Mouse (Mus musculus) large intestine, adult 2 months (tissue): ENCODE data around the gene Zranb3. TPM values are rescaled to one million over a fixed set of nuclear protein-coding genes. Genes with fewer than 3 reads are reported as not detected.
"Not testable (repeated sequence)": the region's sequence is repeated elsewhere in the genome, so short reads cannot be mapped to it uniquely, and the experiment has no call there.

Experiments used
- DNase-seq: peaks from one replicate; pipeline ENCODE4 v3.0.0-alpha.2; 2012; ENCODE audit warnings: low read depth, low spot score
- WGBS: fragments of 180-500 bp; shearing (Covaris S2); methylation state at CpG from one replicate; pipeline ENCODE4 v1.1.7; 2018; 5-methylcytosine and 5-hydroxymethylcytosine counted together
- polyA plus RNA-seq: library from polyadenylated mRNA; depleted of rRNA; stranded (reverse); fragments of >200 nt; gene quantifications from 2 replicates; pipeline ENCODE4 v1.2.3, GENCODE M21; 2012

Gene Zranb3
- polyA plus RNA-seq, 1 experiment, result 1.1 TPM

- DNase-seq, result no peak
- 95% methylated on average over 1 of the region's 1 CpGs for WGBS
Measured at GRCm38 (mm10) chr1:128062167-128062566, 40.7 kb downstream of the Zranb3 start.

- WGBS, result 75% methylated on average over 1 of the region's 1 CpGs
Measured at GRCm38 (mm10) chr1:128061401-128061800, 41.4 kb downstream of the Zranb3 start.

GRCm38 (mm10) chr1:128060655-128061344 is 42.0 kb downstream of the Zranb3 start:
- 72% methylated on average over 8 of the region's 8 CpGs for WGBS
- DNase-seq, result no peak

More at GRCm38 (mm10) chr1:128061401-128061800, 41.4 kb downstream of the Zranb3 start:
- no peak for DNase-seq

- DNase-seq, result no peak
- WGBS, result 75% methylated on average over 5 of the region's 5 CpGs
Measured at GRCm38 (mm10) chr1:128058625-128059024, 44.2 kb downstream of the Zranb3 start.

- WGBS, result 85% methylated on average over 4 of the region's 4 CpGs
- DNase-seq, result no peak
Measured at GRCm38 (mm10) chr1:128057269-128057668, 45.6 kb downstream of the Zranb3 start.

GRCm38 (mm10) chr1:128046920-128047319 is 55.9 kb downstream of the Zranb3 start:
- no peak for DNase-seq
- 92% methylated on average over 7 of the region's 7 CpGs for WGBS

GRCm38 (mm10) chr1:128046455-128046854 is 56.4 kb downstream of the Zranb3 start:
- WGBS, result 90% methylated on average over 2 of the region's 2 CpGs
- no peak for DNase-seq

- 92% methylated on average over 4 of the region's 4 CpGs for WGBS
- no peak for DNase-seq
Measured at GRCm38 (mm10) chr1:128044181-128044580, 58.7 kb downstream of the Zranb3 start.

GRCm38 (mm10) chr1:128036296-128036695 is 66.6 kb downstream of the Zranb3 start:
- no peak for DNase-seq
- 75% methylated on average over 6 of the region's 6 CpGs for WGBS

- 96% methylated on average over 1 of the region's 1 CpGs for WGBS
- DNase-seq, result no peak
Measured at GRCm38 (mm10) chr1:128032123-128032522, 70.7 kb downstream of the Zranb3 start.

- 92% methylated on average over 2 of the region's 2 CpGs for WGBS
- no peak for DNase-seq
Measured at GRCm38 (mm10) chr1:128031524-128031923, 71.3 kb downstream of the Zranb3 start.

- DNase-seq, result no peak
- WGBS, result 65% methylated on average over 4 of the region's 4 CpGs
Measured at GRCm38 (mm10) chr1:128024363-128025114, 78.3 kb downstream of the Zranb3 start.

- DNase-seq, result no peak
- 48% methylated on average over 2 of the region's 2 CpGs for WGBS
Measured at GRCm38 (mm10) chr1:128020001-128020770, 82.7 kb downstream of the Zranb3 start.

- no peak for DNase-seq
- WGBS, result 82% methylated on average over 6 of the region's 6 CpGs
Measured at GRCm38 (mm10) chr1:128016035-128016492, 86.8 kb downstream of the Zranb3 start.

GRCm38 (mm10) chr1:128013698-128014386 is 89.0 kb downstream of the Zranb3 start:
- no peak for DNase-seq
- 80% methylated on average over 4 of the region's 4 CpGs for WGBS

- WGBS, result 96% methylated on average over 2 of the region's 2 CpGs
- DNase-seq, result no peak
Measured at GRCm38 (mm10) chr1:128009751-128010150, 93.1 kb downstream of the Zranb3 start.

GRCm38 (mm10) chr1:128006042-128006600 is 96.7 kb downstream of the Zranb3 start:
- not testable (repeated sequence) for DNase-seq
- 85% methylated on average over 11 of the region's 11 CpGs for WGBS

GRCm38 (mm10) chr1:128004371-128004720 is 98.5 kb downstream of the Zranb3 start:
- DNase-seq, result no peak
- WGBS, result 75% methylated on average over 2 of the region's 2 CpGs

- DNase-seq, result no peak
- WGBS, result 87% methylated on average over 4 of the region's 4 CpGs
Measured at GRCm38 (mm10) chr1:128003712-128004370, 99.0 kb downstream of the Zranb3 start.
